Mouse (Mus musculus): ENCODE measurements around the gene Cuedc1. TPM values are rescaled to one million over a fixed set of nuclear protein-coding genes. Genes with fewer than 3 reads are reported as not detected.

Gene Cuedc1
- total and polyA plus RNA-seq, 3 experiments: 1.0 to 4.8 TPM; not detected in 1

DNA sequence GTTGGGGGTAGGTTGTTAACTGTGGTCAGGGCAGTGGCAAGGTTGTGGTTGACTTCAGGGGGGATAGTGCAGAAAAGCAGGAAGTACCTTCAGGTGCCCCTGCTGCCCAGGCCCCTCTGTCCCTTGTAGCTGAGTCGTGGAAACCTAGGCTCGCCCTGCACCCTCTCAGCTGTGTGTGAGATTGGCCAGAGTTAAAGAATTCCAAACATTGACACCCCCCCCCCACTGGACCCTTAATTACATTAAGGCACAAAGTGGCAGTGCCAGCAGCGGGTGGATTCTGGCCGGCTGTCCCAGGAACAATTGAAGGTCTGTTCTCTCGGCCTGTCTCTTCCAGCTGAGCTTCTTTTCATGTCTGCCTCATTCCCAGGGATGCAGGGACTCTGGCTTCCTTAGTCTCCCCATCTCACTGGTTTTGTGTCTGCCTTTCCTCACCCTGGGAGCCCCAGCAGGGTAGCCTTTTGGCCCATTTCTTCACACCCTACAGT lies 28.5 kb downstream of the Cuedc1 start:
- no peak for DNase-seq (ENCODE audit: low read depth, low spot score)
- TF ChIP-seq RCOR1 (IDR thresholded peaks at IDR 0.05; ENCODE audit: low read depth, low read length) (no peak), TBP (IDR thresholded peaks at IDR 0.05; ENCODE audit: low read depth, low read length) (no peak), EP300 (IDR thresholded peaks at IDR 0.05; ENCODE audit: low read depth in 1 of 2, low read length in 2 of 2) (no peak), ZKSCAN1 (IDR thresholded peaks at IDR 0.05; ENCODE audit: low read depth, low read length) (no peak), MAZ (IDR thresholded peaks at IDR 0.05; ENCODE audit: low read depth, low read length) (no peak), GATA1 (IDR thresholded peaks at IDR 0.05; ENCODE audit: low read depth, low read length) (no peak), ZC3H11A (IDR thresholded peaks at IDR 0.05; ENCODE audit: low read depth, low read length) (no peak), KAT2A (conservative IDR thresholded peaks at IDR 0.05; ENCODE audit: low read depth, low read length) (no peak), ZNF384 (IDR thresholded peaks at IDR 0.05; ENCODE audit: low read depth, low read length) (no peak), TAL1 (IDR thresholded peaks at IDR 0.05; ENCODE audit: low read length) (no peak), RAD21 (IDR thresholded peaks at IDR 0.05; ENCODE audit: low read depth, low read length) (no peak), JUND (IDR thresholded peaks at IDR 0.05; ENCODE audit: low read depth, low read length) (no peak), GABPA (IDR thresholded peaks at IDR 0.05; ENCODE audit: low read depth, low read length) (no peak), HCFC1 (IDR thresholded peaks at IDR 0.05; ENCODE audit: low read depth, low read length) (no peak), ZMIZ1 (IDR thresholded peaks at IDR 0.05; ENCODE audit: low read depth, low read length) (no peak), USF2 (IDR thresholded peaks at IDR 0.05; ENCODE audit: borderline replicate concordance in 1 of 2, insufficient read depth in 1 of 2, low read depth in 1 of 2, low read length in 2 of 2) (no peak), POLR2AphosphoS5 (IDR thresholded peaks at IDR 0.05; ENCODE audit: borderline replicate concordance, low read depth, low read length) (no peak), POLR2A (IDR thresholded peaks at IDR 0.05; ENCODE audit: control insufficient read depth in 1 of 2, insufficient read depth in 1 of 2, low read depth in 1 of 2, low read length in 2 of 2, poor library complexity in 1 of 2) (no peak)
- peaks cover 6 to 16% of the 10 kb centered on the region in 2 experiments for H3K4me1 ChIP-seq (ENCODE audit: control insufficient read depth in 1 of 2, insufficient read depth in 2 of 2, low read length in 2 of 2)
- H3K9me3 ChIP-seq (replicated peaks; ENCODE audit: insufficient read depth, low read length): no peaks in the 10 kb centered on the region
- peaks cover 2 to 4% of the 10 kb centered on the region in 2 experiments for H3K27me3 ChIP-seq (ENCODE audit: control insufficient read depth in 1 of 2, insufficient read depth in 2 of 2, low read length in 2 of 2)
- peaks cover 0 to 14% of the 10 kb centered on the region in 2 experiments; a peak in 2 of 4 replicates for H3K36me3 ChIP-seq (ENCODE audit: control insufficient read depth in 1 of 2, insufficient read depth in 2 of 2, low read length in 2 of 2)
- no peak overlapping the region for H3K27ac ChIP-seq (ENCODE audit: control insufficient read depth, low read depth, low read length)
- no peak overlapping the region for H3K9ac ChIP-seq (ENCODE audit: control insufficient read depth, low read depth, low read length, poor library complexity, severe bottlenecking)
- no peaks in the 10 kb centered on the region for H3K79me2 ChIP-seq (ENCODE audit: control insufficient read depth, insufficient read depth, low read length, poor library complexity)
- no peak overlapping the region for H3K4me3 ChIP-seq (ENCODE audit: control insufficient read depth in 1 of 2, insufficient read depth in 1 of 2, low read depth in 2 of 2, low read length in 2 of 2)

DNA sequence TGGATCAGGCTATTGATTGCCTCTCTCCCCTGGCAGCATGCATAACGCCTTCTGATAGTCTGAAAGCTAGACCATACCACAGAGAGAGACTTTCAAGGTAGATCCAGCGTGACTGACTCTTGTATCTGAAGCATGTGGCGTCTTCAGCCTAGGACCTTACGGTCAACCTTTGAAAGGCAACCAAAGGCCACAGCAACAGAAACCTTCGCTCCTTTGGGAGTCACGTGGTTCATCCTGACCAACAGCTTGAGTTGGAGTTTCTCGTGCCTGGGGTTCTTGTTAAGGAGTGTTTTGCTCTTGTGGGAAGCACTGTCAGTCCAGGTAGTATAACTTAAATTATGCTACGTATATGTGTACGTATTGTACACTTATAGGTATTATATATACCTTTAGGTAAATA lies 30.6 kb downstream of the Cuedc1 start:
- Histone ChIP-seq H3K9me3 (replicated peaks; ENCODE audit: insufficient read depth, low read length) (no peaks in the 10 kb centered on the region), H3K27ac (ENCODE audit: control insufficient read depth, low read depth, low read length) (no peak overlapping the region), H3K9ac (ENCODE audit: control insufficient read depth, low read depth, low read length, poor library complexity, severe bottlenecking) (no peak overlapping the region), H3K79me2 (ENCODE audit: control insufficient read depth, insufficient read depth, low read length, poor library complexity) (no peaks in the 10 kb centered on the region), H3K36me3 (ENCODE audit: control insufficient read depth in 1 of 2, insufficient read depth in 2 of 2, low read length in 2 of 2) (peaks cover 0 to 16% of the 10 kb centered on the region in 2 experiments; a peak in 2 of 4 replicates), H3K27me3 (ENCODE audit: control insufficient read depth in 1 of 2, insufficient read depth in 2 of 2, low read length in 2 of 2) (peaks cover 0 to 4% of the 10 kb centered on the region in 2 experiments; a peak in 2 of 4 replicates), H3K4me1 (ENCODE audit: control insufficient read depth in 1 of 2, insufficient read depth in 2 of 2, low read length in 2 of 2) (peaks cover 8 to 23% of the 10 kb centered on the region in 2 experiments), H3K4me3 (ENCODE audit: control insufficient read depth in 1 of 2, insufficient read depth in 1 of 2, low read depth in 2 of 2, low read length in 2 of 2) (no peak overlapping the region)
- TF ChIP-seq MXI1 (IDR thresholded peaks at IDR 0.05; ENCODE audit: low read depth, low read length): no peak
- DNase-seq (ENCODE audit: low read depth, low spot score): no peak

Measured in MEL (cell line).